Mouse (Mus musculus) forebrain, postnatal 0 days (tissue): Measurements from ENCODE around the gene Hnrnpul2. TPM values are rescaled to one million over a fixed set of nuclear protein-coding genes. Genes with fewer than 3 reads are reported as not detected.
"Not testable (repeated sequence)": the region's sequence is repeated elsewhere in the genome, so short reads cannot be mapped to it uniquely, and the experiment has no call there.

Experiments used
- ATAC-seq: fragments of 200-750 bp; cut with Nextera tagmentation; 2 replicates; pipeline ENCODE4 v1.8.0; 2017; ENCODE audit warnings: mild to moderate bottlenecking, moderate library complexity
- DNase-seq: peaks from one replicate; pipeline ENCODE4 v3.0.0-alpha.2; 2015
- H3K27ac ChIP-seq: fragments of 300-500 bp; sonication (generic); 2 replicates; pipeline ENCODE4 v1.5.1; 2014; ENCODE audit warnings: low read depth, mild to moderate bottlenecking, antibody characterized with exemption, low read length, moderate library complexity, mixed read lengths
- H3K27me3 ChIP-seq: fragments of 300-500 bp; sonication (generic); 2 replicates; pipeline ENCODE4 v1.6.1; 2014; ENCODE audit warnings: mild to moderate bottlenecking, low read length, mixed read lengths; ENCODE audit not compliant: insufficient read depth
- H3K36me3 ChIP-seq: fragments of 300-500 bp; sonication (generic); 2 replicates; pipeline ENCODE4 v1.6.1; 2014; ENCODE audit warnings: mild to moderate bottlenecking, moderate library complexity; ENCODE audit not compliant: insufficient read depth
- H3K4me1 ChIP-seq: fragments of 300-500 bp; sonication (generic); 2 replicates; pipeline ENCODE4 v1.6.1; 2014; ENCODE audit warnings: antibody characterized with exemption; ENCODE audit not compliant: insufficient read depth
- H3K4me2 ChIP-seq: fragments of 300-500 bp; sonication (generic); 2 replicates; pipeline ENCODE4 v1.6.1; 2014; ENCODE audit warnings: low read depth, mild to moderate bottlenecking, moderate library complexity
- H3K4me3 ChIP-seq: fragments of 300-500 bp; sonication (generic); 2 replicates; pipeline ENCODE4 v1.5.1; 2014; ENCODE audit warnings: low read depth, low read length, mixed read lengths
- H3K9ac ChIP-seq: fragments of 300-500 bp; sonication (generic); 2 replicates; pipeline ENCODE4 v1.6.1; 2014; ENCODE audit warnings: mild to moderate bottlenecking
- H3K9me3 ChIP-seq: fragments of 300-500 bp; sonication (generic); 2 replicates; pipeline ENCODE4 v1.6.1; 2016; ENCODE audit warnings: low read length
- CTCF ChIP-seq: sonication (generic); IDR thresholded peaks from 2 replicates; pipeline ENCODE4 v1.5.1; 2016; ENCODE audit warnings: antibody characterized with exemption, control low read depth, low read depth
- WGBS: fragments of 180-500 bp; shearing (Covaris S2); extraction: QIAGEN DNeasy Blood & Tissue Kit; methylation state at CpG from one replicate; pipeline ENCODE4 v1.1.7; 2014; 5-methylcytosine and 5-hydroxymethylcytosine counted together
- polyA plus RNA-seq: library from polyadenylated mRNA; unstranded; fragments of >200 nt; fragmentation: Nextera tagmentation; extraction: Ambion mirVana; gene quantifications from 2 replicates; pipeline ENCODE4 v1.2.1, GENCODE M21; 2015
- total RNA-seq: library from RNA; depleted of rRNA; stranded (reverse); fragments of >200 nt; gene quantifications from 2 replicates; pipeline ENCODE4 v1.2.3, GENCODE M21; 2014

Gene Hnrnpul2
- total and polyA plus RNA-seq, 2 experiments from 2014 or later: 5.3 to 38.3 TPM

DNA sequence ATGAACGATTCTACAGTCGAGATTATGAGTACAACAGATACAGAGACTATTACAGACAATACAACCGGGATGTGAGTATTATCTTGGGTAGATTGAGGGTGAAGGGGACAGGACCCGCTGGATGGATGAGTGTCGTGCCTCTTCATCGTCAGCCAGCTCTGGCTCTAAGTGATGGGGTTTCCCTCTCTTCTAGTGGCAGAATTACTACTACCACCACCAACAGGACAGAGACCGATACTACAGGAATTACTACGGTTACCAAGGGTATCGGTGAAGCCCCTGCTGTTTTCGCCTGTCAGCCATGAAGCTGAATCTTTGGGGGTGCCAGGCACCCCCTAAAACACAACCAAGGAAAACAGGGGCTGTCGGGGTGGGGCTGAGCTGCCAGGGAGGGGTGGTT is 11.5 kb downstream of the Hnrnpul2 start:
- no peak for DNase-seq
- WGBS: 73% methylated on average over 11 of the region's 11 CpGs
- peak; percentile 66; the same call in 1 of the 2 replicates for ATAC-seq
- Histone ChIP-seq H3K4me1 (no peaks in the 10 kb centered on the region), H3K9ac (no peak overlapping the region), H3K9me3 (no peaks in the 10 kb centered on the region), H3K27me3 (no peaks in the 10 kb centered on the region), H3K27ac (no peak overlapping the region), H3K36me3 (peaks cover 77% of the 10 kb centered on the region), H3K4me2 (no peak overlapping the region), H3K4me3 (no peak overlapping the region)
- peak; percentile 41 for TF ChIP-seq CTCF

DNA sequence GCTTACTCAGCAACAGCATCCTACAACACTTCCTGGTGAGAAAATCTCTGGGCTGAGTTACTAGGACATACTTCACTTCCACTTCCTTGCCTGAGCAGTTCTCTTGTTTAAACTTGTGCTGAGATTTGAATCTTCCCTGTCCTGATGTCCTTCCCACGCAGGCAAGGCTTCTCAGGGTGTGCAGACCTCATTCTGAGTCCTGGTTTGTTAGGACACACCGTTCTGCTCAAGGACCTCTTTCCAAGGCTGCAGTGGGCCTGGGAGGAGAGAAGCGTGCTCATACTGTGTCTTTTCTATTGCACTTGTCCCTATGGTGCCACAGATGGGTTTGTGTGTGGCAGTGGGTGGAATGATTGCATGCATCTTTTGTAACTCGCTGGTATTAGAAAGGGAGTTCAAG is 13.2 kb downstream of the Hnrnpul2 start:
- Histone ChIP-seq H3K27ac (no peak overlapping the region), H3K9ac (no peak overlapping the region), H3K4me3 (no peak overlapping the region), H3K9me3 (no peaks in the 10 kb centered on the region), H3K4me2 (no peak overlapping the region), H3K36me3 (peaks cover 61% of the 10 kb centered on the region), H3K4me1 (no peaks in the 10 kb centered on the region), H3K27me3 (no peaks in the 10 kb centered on the region)
- TF ChIP-seq CTCF: no peak
- ATAC-seq (no peak), DNase-seq (no peak)
- WGBS: 91% methylated on average over 4 of the region's 4 CpGs

DNA sequence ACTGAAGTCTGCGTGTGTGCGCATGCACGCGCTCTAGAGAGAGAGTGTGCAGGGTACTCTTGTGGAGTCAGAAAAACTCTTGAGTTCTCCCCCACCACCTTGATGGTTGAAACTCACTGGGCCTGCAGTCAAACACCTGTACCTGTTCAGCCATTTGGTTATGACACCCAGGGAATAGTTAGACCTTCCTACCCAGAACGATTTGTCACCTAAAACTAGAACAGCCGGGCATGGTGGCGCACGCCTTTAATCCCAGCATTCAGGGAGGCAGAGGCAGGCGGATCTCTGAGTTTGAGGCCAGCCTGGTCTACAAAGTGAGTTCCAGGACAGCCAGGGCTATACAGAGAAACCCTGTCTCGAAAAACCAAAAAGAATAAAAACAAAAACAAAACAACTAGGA is 16.5 kb downstream of the Hnrnpul2 start:
- peaks cover 30% of the 10 kb centered on the region for H3K36me3 ChIP-seq
- not testable (repeated sequence) for H3K9ac ChIP-seq, H3K4me1 ChIP-seq, H3K9me3 ChIP-seq, ATAC-seq, H3K27me3 ChIP-seq, H3K4me3 ChIP-seq, DNase-seq
- H3K27ac ChIP-seq: peak overlapping the region; percentile 98; the same call in 1 of the 2 replicates
- 93% methylated on average over 10 of the region's 10 CpGs for WGBS
- 0 out of 2 replicates have a peak overlapping the region, but pooled peaks have one; percentile 84 for H3K4me2 ChIP-seq

DNA sequence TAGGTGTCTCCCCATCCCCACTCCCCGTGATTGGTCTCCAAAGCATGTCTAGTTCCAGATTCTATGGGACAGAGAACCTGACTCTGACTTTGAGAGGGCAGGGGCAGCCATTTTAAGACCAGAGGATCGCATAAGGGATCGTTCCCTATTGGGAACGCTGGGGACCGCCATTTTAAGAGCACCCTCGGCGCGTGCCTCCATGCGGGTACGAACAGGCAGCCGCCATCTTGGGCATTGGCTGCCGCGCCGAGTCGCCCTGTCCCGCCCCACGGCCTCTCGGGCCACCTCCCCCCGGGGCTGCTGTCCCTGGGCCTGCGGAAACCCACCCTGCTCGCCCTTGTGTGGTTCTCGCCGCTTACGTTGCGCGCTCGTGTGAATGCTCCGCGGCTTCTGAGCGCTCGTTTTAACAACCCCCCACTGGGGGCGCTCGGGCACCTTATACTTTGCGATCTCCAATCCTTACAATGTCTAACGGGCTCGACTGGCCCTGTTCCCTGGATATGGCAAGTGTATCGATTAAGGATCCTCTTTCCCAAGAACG is 17.5 kb downstream of the Hnrnpul2 start, which contains the start of gene Bscl2:
Gene Bscl2, plus strand, starts transcription at position 217 of the 541 bp plus-strand sequence.
- 1% methylated on average over 38 of the region's 38 CpGs for whole genome bisulfite sequencing
- no peaks in the 10 kb centered on the region for H3K27me3 ChIP-seq
- H3K4me2 ChIP-seq: peak within 1 kb of the TSS; percentile 84
- H3K9ac ChIP-seq: peak within 1 kb of the TSS; percentile 97
- H3K4me3 ChIP-seq: peak within 1 kb of the TSS; percentile 72
- DNase-seq (peak; percentile 95), ATAC-seq (peak; percentile 79)
- H3K4me1 ChIP-seq: peaks cover 5% of the 10 kb centered on the region
- peak within 1 kb of the TSS; percentile 98 for H3K27ac ChIP-seq
- peak; percentile 72 for TF ChIP-seq CTCF
- no peaks in the 10 kb centered on the region for H3K9me3 ChIP-seq
- H3K36me3 ChIP-seq: peaks cover 27% of the 10 kb centered on the region

DNA sequence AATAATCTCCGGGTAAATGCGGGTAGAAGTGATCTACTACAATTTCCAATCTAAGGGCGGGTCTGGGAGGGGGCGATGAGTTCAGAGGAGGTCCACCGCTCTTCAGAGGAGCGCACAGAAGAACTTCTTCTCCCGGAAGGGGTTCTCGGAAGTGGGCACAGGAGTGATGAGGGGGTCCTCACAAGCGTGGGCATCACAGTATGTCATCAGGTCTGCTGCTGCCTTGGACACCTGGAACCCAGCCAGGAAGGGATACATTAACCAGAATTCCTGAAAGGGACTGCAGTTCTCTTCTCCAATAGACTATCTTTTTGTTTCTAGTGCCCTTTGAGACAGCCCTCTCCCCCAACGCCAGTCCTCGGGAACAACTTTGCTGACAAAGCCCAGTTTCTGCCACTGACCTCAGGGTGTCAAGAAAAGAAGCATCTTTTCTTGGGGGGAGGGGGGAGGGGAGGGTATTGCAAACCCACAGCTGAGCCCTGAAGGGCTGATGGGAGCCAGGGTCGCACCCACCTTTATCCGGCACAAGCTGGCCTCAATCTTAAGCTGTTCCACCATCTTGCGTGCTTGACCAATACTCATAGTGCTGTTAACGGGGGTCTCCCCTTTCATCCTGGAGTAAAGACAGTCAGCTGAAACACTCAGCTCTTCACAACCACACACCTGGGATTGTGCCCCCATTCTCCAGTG is 18.4 kb downstream of the Hnrnpul2 start:
- Histone ChIP-seq H3K36me3 (peaks cover 26% of the 10 kb centered on the region), H3K27me3 (no peaks in the 10 kb centered on the region), H3K4me1 (peaks cover 5% of the 10 kb centered on the region), H3K9ac (peak overlapping the region; percentile 97), H3K4me2 (peak overlapping the region; percentile 84), H3K27ac (peak overlapping the region; percentile 98), H3K4me3 (peak overlapping the region; percentile 72), H3K9me3 (no peaks in the 10 kb centered on the region)
- 8% methylated on average over 15 of the region's 15 CpGs for WGBS
- DNase-seq: peak; percentile 67
- no peak for TF ChIP-seq CTCF
- ATAC-seq: peak; percentile 7

DNA sequence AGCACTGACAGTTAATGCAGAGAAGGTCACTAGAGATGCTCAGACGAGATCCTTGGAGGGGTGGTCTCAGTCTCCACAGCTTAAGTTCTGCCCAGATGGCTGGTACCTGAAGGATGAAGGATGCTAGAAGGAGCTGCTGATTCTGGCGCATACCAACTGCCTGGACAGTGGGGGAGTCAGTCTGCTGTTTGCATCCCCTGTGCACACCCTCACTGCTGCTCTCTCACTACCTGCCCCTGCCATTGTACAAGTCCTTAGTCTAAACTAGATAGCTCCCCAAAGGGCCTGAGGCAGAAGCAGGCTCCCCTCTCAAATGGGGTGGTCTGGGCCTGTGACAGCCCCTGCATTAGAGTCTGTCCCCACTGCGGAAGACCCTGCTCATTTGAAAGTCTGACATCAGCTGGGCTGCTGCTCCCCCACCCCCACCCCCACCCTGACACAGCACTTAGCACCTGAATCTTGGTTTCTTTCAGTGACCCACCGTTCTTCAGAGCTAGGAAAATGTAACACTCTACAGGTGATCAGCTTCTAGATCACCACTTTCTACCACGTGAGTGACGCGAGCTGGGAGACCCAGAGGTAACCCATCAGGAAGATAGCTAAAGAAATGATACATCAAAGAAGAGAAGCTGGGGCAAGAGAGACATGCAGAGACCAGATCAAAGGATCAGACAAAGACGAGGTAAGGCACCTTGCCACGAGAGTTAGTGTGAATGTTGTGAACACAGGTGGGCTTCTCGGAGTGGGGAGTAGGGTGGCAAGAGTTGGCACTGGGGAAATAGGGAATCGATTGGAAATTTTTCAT is 19.5 kb downstream of the Hnrnpul2 start, which contains the start of gene Gng3:
Gene Gng3, minus strand, starts transcription at position 92 of the 805 bp plus-strand sequence.
- Histone ChIP-seq H3K9me3 (no peaks in the 10 kb centered on the region), H3K9ac (peak within 1 kb of the TSS; percentile 97), H3K4me1 (peaks cover 5% of the 10 kb centered on the region), H3K36me3 (peaks cover 21% of the 10 kb centered on the region), H3K4me3 (peak within 1 kb of the TSS; percentile 72), H3K27me3 (no peaks in the 10 kb centered on the region), H3K4me2 (peak within 1 kb of the TSS; percentile 84), H3K27ac (peak within 1 kb of the TSS; percentile 98)
- peak; percentile 91 for DNase-seq
- 23% methylated on average over 11 of the region's 11 CpGs for WGBS
- TF ChIP-seq CTCF: no peak
- ATAC-seq: peak; percentile 76
